Mouse (Mus musculus) erythroblast, embryonic 14.5 days (primary cell): ENCODE results near the gene Mgat3.

Experiments
- GATA1 ChIP-seq: IDR thresholded peaks from 2 replicates; pipeline ENCODE4 v1.6.1; 2012; ENCODE audit warnings: low read length, inconsistent platforms, mixed read lengths
- TAL1 ChIP-seq: IDR thresholded peaks from 3 replicates; pipeline ENCODE4 v1.6.1; 2012; ENCODE audit warnings: low read length, inconsistent platforms, mixed read lengths

- TF ChIP-seq GATA1 (no peak), TAL1 (no peak)
Observed at GRCm38 (mm10) chr15:80152663-80153062, 20.9 kb upstream of the Mgat3 start.
